Mouse (Mus musculus): ENCODE results near the gene Thg1l.

GRCm38 (mm10) chr11:45900233-45901015, 54.9 kb downstream of the Thg1l start:
- TF ChIP-seq CTCF (IDR thresholded peaks at IDR 0.05; ENCODE audit: extremely low read depth, insufficient read depth, insufficient read length, insufficient replicate concordance) (no peak), POLR2A (IDR thresholded peaks at IDR 0.05; ENCODE audit: low read depth, low read length) (no peak)

All from spleen, adult 2 months (tissue).